ENCODE assay signal across 8 mouse cellular contexts in the genomic region with DNA sequence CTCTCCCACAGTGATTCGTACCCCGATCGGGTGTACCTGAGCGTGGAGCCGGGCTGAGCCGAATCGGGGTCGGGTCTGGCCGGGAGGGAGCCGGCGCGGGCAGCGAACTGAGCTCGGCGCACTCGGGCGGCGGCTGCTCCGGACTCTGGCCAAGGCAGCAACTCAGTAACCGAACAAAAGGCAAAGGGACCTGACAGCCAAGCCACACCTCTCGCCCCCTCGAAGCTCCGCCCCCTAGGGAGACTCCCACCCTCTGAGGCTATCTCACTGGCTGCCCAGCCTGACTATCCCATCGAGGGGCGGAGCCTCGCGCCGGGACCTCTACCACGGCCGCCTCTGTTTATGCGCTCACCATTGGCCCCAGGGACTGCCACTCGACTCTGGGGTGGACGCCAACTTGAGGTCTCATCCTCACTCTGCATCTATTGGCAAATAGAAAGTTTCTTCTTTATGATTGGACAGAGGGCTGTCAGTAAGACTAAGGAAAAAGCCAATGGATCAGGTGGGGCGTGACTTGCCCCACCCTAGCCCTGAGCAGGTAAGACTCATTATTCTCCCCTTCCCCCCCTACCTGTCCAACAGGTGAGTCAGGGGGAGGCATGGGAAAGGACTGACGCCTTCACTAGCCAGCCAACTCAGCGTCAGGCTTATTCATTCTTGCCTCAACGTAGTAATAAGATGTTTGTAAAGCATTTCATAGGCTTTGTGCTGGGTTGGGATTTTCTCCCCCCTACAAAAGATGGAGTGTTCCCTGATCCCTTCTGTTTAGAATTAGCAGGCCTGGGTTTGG. TPM values are rescaled to one million over a fixed set of nuclear protein-coding genes. Genes with fewer than 3 reads are reported as not detected.
DNase-seq lines count a peak whose midpoint lies in the region; ATAC-seq and TF ChIP-seq lines count a peak whose summit lies in the region.

A gene (minus strand): TSS at position 164 of the 790 bp plus-strand sequence.

- peak within 1 kb of the TSS; percentile 67 for H3K27ac ChIP-seq in cortical plate, adult 2 months (ENCODE audit: insufficient read depth, low read length)

- H3K36me3 ChIP-seq in megakaryocyte, embryonic 14.5 days (replicated peaks; ENCODE audit: low read length) = no peaks in the 10 kb centered on the region

- H3K27me3 ChIP-seq in megakaryocyte, embryonic 14.5 days (replicated peaks) = peaks cover 47% of the 10 kb centered on the region

- peak; percentile 93 for TF ChIP-seq POLR2A in cortical plate, adult 2 months (IDR thresholded peaks at IDR 0.05; ENCODE audit: extremely low read depth, insufficient read depth, low read length)

- H3K4me1 ChIP-seq in cortical plate, adult 2 months (ENCODE audit: control insufficient read depth, insufficient read depth, low read length) = peaks cover 9% of the 10 kb centered on the region
- H3K4me1 ChIP-seq in megakaryocyte, embryonic 14.5 days = peaks cover 87% of the 10 kb centered on the region

- peak; percentile 99 to 100 for DNase-seq in gastrocnemius, adult 8-10 months (ENCODE audit: low spot score in 2 of 2)
- DNase-seq in hindlimb bud, embryonic 11.5 days (ENCODE audit: extremely low spot score, low read depth, low spot score) = peak; percentile 82
- peak; percentile 98 to 100 for DNase-seq in left cerebral cortex, adult 8-10 months (ENCODE audit: low spot score in 2 of 2)
- DNase-seq in right cerebral cortex, postnatal 10 days (ENCODE audit: low spot score in 2 of 2) = peak; percentile 100
- peak; percentile 99 for DNase-seq in urinary bladder, postnatal 25 days (ENCODE audit: low spot score)

- ATAC-seq in activated CD4-positive, CD25-positive, alpha-beta regulatory T cell, adult 4 months = peak; percentile 57

- H3K4me3 ChIP-seq in cortical plate, adult 2 months (ENCODE audit: insufficient read depth, low read length) = peak within 1 kb of the TSS; percentile 56
- H3K4me3 ChIP-seq in megakaryocyte, embryonic 14.5 days (replicated peaks) = peak within 1 kb of the TSS; percentile 93

- TF ChIP-seq CTCF in cortical plate, adult 2 months (IDR thresholded peaks at IDR 0.05; ENCODE audit: extremely low read depth, insufficient read depth, low read length) = no peak

- no peaks in the 10 kb centered on the region for H3K9me3 ChIP-seq in megakaryocyte, embryonic 14.5 days

RNA-seq across cellular contexts. Expression of the gene that starts here (rescaled TPM):
- 1 to 10 TPM in 1 of 2 experiments, under 1 TPM in 1; 0.19 to 1.5 TPM for polyA plus RNA-seq in activated CD4-positive, CD25-positive, alpha-beta regulatory T cell, adult 4 months (2017; shearing (Covaris generic))
- 40.9 and 48.2 TPM in 2 replicates for polyA plus RNA-seq in cortical plate, adult 2 months (2012; rRNA removed)
- total RNA-seq in gastrocnemius, adult 8-10 months (2022) = 10 to 100 TPM; 52.8 to 86.6 (median 56.6) TPM
- 10 to 100 TPM; 54.1 to 58.4 (median 55.9) TPM for total RNA-seq in left cerebral cortex, adult 8-10 months (2022)
- polyA plus RNA-seq in megakaryocyte, embryonic 14.5 days (2012; ENCODE audit: insufficient read depth, low replicate concordance) = 6.4 and 9.4 TPM in 2 replicates

Comparison
In these comparisons a context has a peak if more than half of its experiments do, and no peak if none do; other contexts are left out.
1. Peak in every context shown above with its lines: DNase-seq, ATAC-seq, H3K4me3 ChIP-seq and H3K27ac ChIP-seq.